Mouse (Mus musculus): ENCODE data around the gene Majin.

- TF ChIP-seq CTCF (IDR thresholded peaks at IDR 0.05; ENCODE audit: extremely low read depth, insufficient read length, insufficient replicate concordance, low read depth, low read length) (no peak), POLR2A (IDR thresholded peaks at IDR 0.05; ENCODE audit: low read depth, low read length) (no peak)
Observed at GRCm38 (mm10) chr19:6144842-6145241, 39.3 kb upstream of the Majin start.
